Mouse (Mus musculus) testis, adult 2 months (tissue): Measurements from ENCODE around the gene Hoxa10. TPM values are rescaled to one million over a fixed set of nuclear protein-coding genes. Genes with fewer than 3 reads are reported as not detected.
A peak's percentile ranks its signal among the peaks of the same experiment; 100 is the strongest.

Source experiments
- H3K27ac ChIP-seq: fragments of 200-500 bp; 2 replicates; pipeline ENCODE4 v1.5.1; 2012; ENCODE audit warnings: low read depth, low read length; ENCODE audit not compliant: control insufficient read depth, insufficient read depth
- H3K27me3 ChIP-seq: fragments of 200-500 bp; 2 replicates; pipeline ENCODE4 v1.6.1; 2012; ENCODE audit warnings: mild to moderate bottlenecking, low read length, moderate library complexity; ENCODE audit not compliant: control insufficient read depth, insufficient read depth
- H3K36me3 ChIP-seq: fragments of 200-500 bp; 2 replicates; pipeline ENCODE4 v1.6.1; 2012; ENCODE audit warnings: mild to moderate bottlenecking, low read length; ENCODE audit not compliant: control insufficient read depth, insufficient read depth
- H3K4me1 ChIP-seq: fragments of 200-500 bp; 2 replicates; pipeline ENCODE4 v1.6.1; 2012; ENCODE audit warnings: low read length; ENCODE audit not compliant: control insufficient read depth, insufficient read depth
- H3K4me3 ChIP-seq: fragments of 200-500 bp; 2 replicates; pipeline ENCODE4 v1.5.1; 2012; ENCODE audit warnings: low read depth, mild to moderate bottlenecking, low read length, moderate library complexity, mixed read lengths; ENCODE audit not compliant: control insufficient read depth
- CTCF ChIP-seq: fragments of 200-500 bp; IDR thresholded peaks from 2 replicates; pipeline ENCODE4 v1.5.1; 2012; ENCODE audit warnings: low read depth, mild to moderate bottlenecking, inconsistent platforms, low read length, moderate library complexity; ENCODE audit not compliant: control insufficient read depth, insufficient read depth, insufficient replicate concordance
- POLR2A ChIP-seq: fragments of 200-500 bp; IDR thresholded peaks from 2 replicates; pipeline ENCODE4 v1.6.1; 2012; ENCODE audit warnings: low read depth, mild to moderate bottlenecking, inconsistent platforms, low read length, moderate library complexity; ENCODE audit not compliant: control insufficient read depth
- polyA plus RNA-seq: library from polyadenylated mRNA; depleted of rRNA; stranded (reverse); fragments of >200 nt; gene quantifications from 2 replicates; pipeline ENCODE4 v1.2.3, GENCODE M21; 2012

Hoxa10 gene
- polyA plus RNA-seq, 1 experiment, result 0.19 TPM

DNA sequence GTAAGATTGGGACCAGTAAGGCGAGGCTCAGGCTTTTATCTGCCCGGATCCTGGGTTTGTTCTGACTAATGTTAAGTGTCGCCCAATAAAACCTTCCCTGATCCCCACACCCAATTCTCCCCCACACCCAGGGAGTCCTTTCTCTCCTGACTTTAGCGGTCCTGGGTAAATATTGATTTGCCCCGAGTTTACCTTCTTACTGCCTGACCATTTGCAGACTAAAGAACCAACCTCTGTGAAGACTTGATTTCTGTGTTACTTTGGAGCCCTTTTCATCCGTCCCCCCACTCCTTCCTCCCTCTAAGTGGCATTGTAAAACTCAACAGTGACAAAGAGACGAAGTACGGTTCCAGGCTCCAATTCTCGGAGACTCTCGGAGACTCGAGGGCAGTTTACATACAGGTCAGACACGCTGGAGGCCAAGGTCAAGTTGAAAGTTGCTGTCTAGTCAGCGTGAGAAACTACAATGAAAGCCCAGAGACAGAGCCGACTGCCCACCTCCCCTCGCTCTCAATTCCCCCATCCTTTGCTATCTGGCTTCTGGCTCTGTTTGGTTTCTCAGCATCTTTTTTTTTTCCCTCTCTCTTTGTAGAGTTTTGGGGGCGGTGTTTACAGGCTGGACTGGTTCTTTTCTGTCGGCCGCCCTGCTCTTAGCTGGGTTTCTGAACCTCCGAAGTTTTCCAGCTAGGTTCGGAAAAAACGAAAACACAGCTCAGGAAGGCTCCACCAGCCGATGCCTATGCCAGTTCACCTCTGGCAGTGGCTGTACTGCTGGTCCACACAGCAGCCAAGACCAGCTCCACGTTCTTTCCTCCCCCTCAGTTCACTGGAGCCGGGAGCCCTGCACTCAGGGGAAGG, 22.0 kb upstream of the Hoxa10 start:
- Histone ChIP-seq H3K4me3 (no peak overlapping the region), H3K27ac (no peak overlapping the region), H3K27me3 (peaks cover 19% of the 10 kb centered on the region), H3K4me1 (peaks cover 10% of the 10 kb centered on the region), H3K36me3 (no peaks in the 10 kb centered on the region)
- TF ChIP-seq CTCF, result no peak
- TF ChIP-seq POLR2A, result no peak

DNA sequence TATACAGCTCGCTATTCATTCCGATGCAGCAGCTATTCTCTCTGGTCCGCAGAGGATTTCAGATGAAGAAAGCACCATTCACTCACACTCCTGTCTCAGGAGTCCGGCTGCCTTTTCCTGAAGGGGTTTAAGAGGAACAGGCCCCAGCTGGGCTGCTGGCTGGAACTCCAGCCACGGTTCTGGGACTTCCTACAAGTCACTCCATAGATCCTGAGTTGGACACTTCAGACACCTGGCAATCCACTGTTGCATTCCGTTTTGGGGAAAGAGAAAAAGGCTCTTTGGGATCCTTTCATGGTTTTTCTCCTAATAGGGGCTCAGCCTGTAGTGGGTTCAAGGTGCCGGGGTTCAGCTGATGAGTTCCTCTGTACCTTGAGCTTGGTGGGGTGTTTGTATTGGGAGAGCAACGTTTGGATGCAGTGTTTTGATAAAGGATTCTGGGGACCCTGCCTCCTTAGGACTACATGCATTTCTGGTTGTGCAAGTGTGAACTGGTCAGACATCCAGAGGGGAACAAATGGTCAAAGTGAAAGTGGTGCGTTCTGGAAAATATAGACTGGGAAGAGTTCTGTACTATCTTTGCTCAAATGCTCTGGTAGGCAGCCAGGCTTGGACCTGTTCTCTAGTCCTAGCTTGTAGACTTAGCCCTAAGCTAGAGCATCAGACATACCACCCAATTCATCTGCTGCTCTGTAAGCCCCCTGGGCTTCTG, 21.3 kb upstream of the Hoxa10 start:
- Histone ChIP-seq H3K36me3 (no peaks in the 10 kb centered on the region), H3K4me1 (peaks cover 10% of the 10 kb centered on the region), H3K27ac (no peak overlapping the region), H3K4me3 (no peak overlapping the region), H3K27me3 (peaks cover 19% of the 10 kb centered on the region)
- no peak for TF ChIP-seq POLR2A
- TF ChIP-seq CTCF, result no peak

DNA sequence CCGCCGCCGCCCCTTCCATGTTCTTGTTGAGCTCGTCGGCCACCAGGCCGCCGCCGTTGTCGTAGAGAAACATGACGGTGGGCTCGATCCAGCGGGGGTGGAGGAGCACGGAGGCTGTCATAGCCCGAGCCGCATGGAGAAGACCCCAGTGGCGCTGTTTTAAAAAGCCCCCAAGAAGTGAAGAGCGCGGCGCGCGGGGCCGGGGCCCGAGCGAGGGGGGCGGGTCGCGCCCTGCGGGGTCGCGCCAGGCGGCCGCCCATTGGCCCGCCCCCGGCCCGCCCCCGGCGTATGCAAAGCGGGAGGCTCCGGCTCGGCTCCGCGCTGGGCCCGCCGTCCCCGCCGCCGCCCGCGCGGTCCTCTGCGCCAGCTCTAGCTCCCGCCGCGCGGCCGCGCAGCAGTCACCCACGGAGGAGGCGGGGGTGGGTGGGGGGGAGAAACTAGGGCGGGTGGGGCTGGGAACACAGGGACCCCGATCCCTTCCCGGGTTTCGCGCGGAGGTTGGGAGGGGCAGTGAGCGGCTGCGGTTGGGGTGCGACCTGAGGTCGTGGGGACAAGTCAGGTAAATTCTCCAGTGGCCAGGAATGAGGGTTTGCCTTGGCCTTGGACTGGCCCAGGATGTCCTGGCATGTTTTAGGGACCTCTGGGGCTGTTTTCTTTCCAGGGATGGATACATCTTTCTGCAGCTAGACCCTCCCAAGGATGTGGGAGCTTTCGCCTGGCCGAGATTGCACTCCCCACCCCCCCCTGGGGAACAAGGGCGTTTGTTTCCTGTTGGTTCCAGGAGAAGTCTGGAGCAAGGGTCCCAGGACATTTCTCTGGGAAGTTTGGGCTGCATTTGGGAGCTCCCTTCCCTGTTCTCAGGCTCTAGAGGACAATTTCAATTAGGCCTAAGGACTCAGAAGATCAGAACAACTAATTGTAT, 20.3 kb upstream of the Hoxa10 start, which contains the start of gene Hoxa13:
TSS of gene Hoxa13 (minus strand) at position 227 of the 922 bp plus-strand sequence.
- no peak within 1 kb of the TSS for H3K27ac ChIP-seq
- peak within 1 kb of the TSS; percentile 55 for H3K4me3 ChIP-seq
- H3K36me3 ChIP-seq, result no peaks in the 10 kb centered on the region
- H3K27me3 ChIP-seq, result peaks cover 16% of the 10 kb centered on the region
- TF ChIP-seq POLR2A, result no peak
- TF ChIP-seq CTCF, result no peak
- H3K4me1 ChIP-seq, result peaks cover 10% of the 10 kb centered on the region

DNA sequence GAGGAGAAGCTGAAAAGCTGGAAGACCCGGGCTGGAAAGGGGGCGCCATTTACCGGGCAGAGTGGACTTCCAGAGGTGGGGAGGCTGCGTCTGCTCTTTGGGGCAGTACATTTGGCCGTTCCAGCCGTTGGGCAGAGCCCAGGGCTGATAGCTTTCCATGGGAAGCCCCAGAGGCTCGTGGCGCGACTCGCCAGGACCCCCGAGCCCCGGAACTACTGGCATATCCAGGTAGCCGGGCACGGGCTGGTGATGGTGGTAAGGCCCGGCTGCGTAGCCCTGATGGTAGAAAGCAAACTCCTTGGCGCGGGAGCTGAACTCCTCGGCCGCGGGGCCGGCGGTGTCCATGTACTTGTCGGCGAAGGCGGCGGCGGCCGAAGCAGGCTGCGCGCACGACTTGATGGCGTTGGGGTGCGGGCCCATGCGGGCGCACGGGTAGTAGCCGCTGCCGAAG, 19.2 kb upstream of the Hoxa10 start:
- H3K27ac ChIP-seq, result no peak overlapping the region
- H3K4me1 ChIP-seq, result peaks cover 8% of the 10 kb centered on the region
- H3K36me3 ChIP-seq, result no peaks in the 10 kb centered on the region
- peaks cover 12% of the 10 kb centered on the region for H3K27me3 ChIP-seq
- no peak for TF ChIP-seq CTCF
- TF ChIP-seq POLR2A, result no peak
- H3K4me3 ChIP-seq, result peak overlapping the region; percentile 39

DNA sequence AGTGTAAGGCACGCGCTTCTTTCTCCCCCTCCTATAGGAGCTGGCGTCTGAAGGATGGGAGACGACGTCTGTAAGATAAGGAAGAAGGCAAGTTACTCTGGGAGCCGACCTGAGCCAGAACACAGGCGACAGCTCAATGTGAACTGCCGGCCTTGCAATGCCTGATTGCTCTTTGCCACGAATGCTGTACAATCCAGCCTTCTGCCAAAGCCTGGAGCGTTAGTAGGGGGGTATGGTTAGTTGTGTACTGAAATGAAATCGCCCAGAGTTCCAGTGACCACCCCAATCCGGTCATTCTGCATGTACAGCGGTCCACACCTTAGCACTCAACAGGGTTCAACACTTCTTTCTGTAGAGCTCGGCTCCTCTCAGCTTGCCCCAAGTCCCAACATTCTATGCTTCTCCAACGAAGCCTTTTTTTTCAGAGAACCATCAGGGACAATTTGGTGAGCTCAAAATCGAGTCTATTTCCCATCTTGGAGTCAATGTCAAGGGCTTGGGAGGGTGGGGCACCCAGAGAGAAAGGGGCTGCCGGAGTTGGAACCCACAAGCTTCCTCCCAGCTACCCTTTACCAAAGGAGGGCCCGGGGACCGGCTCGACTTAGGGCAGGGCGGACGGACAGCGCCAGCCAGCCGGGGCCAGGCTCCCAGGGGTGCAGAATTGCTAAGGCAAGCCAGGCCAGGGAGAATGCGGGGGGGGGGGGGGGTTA, 18.6 kb upstream of the Hoxa10 start:
- TF ChIP-seq CTCF (no peak), POLR2A (no peak)
- Histone ChIP-seq H3K4me3 (no peak overlapping the region), H3K36me3 (no peaks in the 10 kb centered on the region), H3K27me3 (peaks cover 12% of the 10 kb centered on the region), H3K27ac (no peak overlapping the region), H3K4me1 (peaks cover 8% of the 10 kb centered on the region)

DNA sequence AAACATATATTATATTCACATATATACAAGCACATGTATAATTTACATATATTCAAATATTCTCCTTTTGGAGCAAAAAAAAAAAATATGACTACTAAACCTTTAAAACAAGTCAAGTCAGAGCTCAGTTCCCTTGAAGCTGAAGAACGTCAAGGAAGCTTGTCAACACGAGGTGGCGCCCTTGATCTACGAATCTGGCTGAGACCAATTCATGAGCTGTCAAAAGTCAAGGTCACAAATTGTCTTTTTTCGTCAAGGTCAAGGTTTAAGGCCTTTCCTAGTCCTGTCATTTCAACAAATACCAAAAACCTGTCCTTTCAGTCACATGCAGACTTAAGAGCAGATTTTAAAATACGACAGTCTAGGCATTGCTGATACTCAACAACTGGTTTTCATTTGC, 16.3 kb upstream of the Hoxa10 start:
- TF ChIP-seq CTCF, result peak; percentile 18; the same call in 1 of the 2 replicates
- TF ChIP-seq POLR2A, result no peak
- Histone ChIP-seq H3K4me3 (no peak overlapping the region), H3K27ac (no peak overlapping the region), H3K27me3 (peaks cover 14% of the 10 kb centered on the region), H3K36me3 (no peaks in the 10 kb centered on the region), H3K4me1 (peaks cover 18% of the 10 kb centered on the region)
